Mouse (Mus musculus) megakaryocyte, embryonic 14.5 days (primary cell): ENCODE measurements at regions not wholly inside any gene's neighbourhood (a gene's known extent, or its start where the extent isn't known, plus 50 kb on each side); places are given as distances from the start of the nearest gene placed in this dataset.

Experiments
- FLI1 ChIP-seq: IDR thresholded peaks from 2 replicates; pipeline ENCODE4 v1.6.1; 2012; ENCODE audit warnings: low read length, inconsistent platforms, mixed read lengths
- GATA1 ChIP-seq: IDR thresholded peaks from 3 replicates; pipeline ENCODE4 v1.6.1; 2012; ENCODE audit warnings: mixed read lengths, low read length, inconsistent platforms, borderline replicate concordance

DNA sequence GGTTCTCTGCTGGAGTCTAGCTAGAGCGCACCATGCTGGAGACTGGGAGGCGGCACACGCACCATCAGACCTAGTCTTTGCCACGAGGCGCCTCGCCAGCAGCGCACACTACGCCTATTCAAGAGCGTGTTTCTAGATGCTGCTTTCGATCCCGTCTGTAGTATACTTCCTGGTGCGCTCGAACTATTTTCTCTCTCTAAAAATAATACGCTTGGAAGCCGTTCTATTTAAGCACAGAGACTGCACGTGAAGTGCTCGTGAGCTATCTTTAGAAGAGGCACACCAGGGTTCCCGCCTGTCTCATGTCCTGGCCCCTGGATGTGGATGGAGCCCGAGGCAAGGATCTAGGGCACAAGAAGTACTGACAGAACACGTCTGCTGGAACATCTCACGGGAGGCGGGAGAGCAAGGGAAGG is 87.4 kb upstream of the Pcbd1 start:
- TF ChIP-seq GATA1 (no peak), FLI1 (no peak)
